Mouse (Mus musculus): Measurements from ENCODE around the gene Pik3ap1. TPM values are rescaled to one million over a fixed set of nuclear protein-coding genes. Genes with fewer than 3 reads are reported as not detected.

The Pik3ap1 gene
- polyA plus RNA-seq, 1 experiment = 40.7 TPM

DNA sequence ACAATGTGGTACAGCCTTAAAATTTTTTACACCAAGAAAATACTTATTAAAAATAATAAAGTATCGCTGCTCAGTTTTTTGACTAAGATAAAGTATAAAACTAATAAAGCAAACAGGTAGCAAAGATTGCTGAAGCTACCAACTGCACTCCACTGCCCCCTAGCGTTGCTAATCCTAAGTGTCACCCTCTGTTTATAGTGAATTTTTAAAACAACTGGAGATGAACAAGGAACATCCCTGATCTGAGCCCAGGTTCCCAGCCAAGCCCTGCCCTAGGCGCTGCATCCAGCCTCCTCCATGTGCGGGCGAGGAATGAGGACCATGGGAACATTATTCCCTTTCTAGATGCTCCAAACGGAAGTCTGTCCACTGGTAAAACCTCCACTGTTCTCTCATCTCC lies 140.3 kb downstream of the Pik3ap1 start:
- peak in 1 of 2 experiments; percentile 44 for DNase-seq (ENCODE audit: low read depth in 1 of 2, low spot score in 2 of 2)
- H3K27ac ChIP-seq (ENCODE audit: insufficient read depth, low read length) = no peak overlapping the region
- no peak overlapping the region for H3K4me3 ChIP-seq (ENCODE audit: extremely low read depth, insufficient read depth, insufficient read length)
- TF ChIP-seq CTCF (IDR thresholded peaks at IDR 0.05; ENCODE audit: extremely low read depth, insufficient read depth, insufficient read length, insufficient replicate concordance) = peak; percentile 31; the same call in 1 of the 2 replicates
- no peak for TF ChIP-seq POLR2A (IDR thresholded peaks at IDR 0.05; ENCODE audit: low read depth, low read length)
- peaks cover 27% of the 10 kb centered on the region for H3K36me3 ChIP-seq (ENCODE audit: control insufficient read depth, insufficient read depth, low read length)
- H3K27me3 ChIP-seq (ENCODE audit: control insufficient read depth, insufficient read depth, low read length) = no peaks in the 10 kb centered on the region
- H3K4me1 ChIP-seq (ENCODE audit: control insufficient read depth, insufficient read depth, insufficient read length) = no peaks in the 10 kb centered on the region
- 77% methylated on average over 6 of the region's 6 CpGs for WGBS

DNA sequence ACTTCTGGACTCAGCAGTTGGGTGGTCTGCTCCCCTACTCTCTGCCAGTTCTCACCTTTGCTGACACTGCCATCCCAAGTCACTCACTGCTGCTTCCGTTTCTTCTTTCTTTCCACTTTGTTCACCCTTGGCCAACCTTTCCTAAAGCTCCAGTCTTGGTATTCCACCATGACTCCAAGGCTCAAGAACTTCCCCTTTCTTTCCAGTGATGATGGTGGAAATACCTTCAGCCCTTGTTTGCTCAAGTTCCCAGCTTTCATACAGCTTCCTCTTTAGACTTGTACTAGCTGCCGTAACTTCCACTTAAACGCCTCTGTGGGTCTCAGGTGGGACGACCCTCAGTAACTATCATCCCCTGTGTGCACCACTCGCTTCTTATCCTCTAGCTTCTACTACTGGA lies 142.9 kb downstream of the Pik3ap1 start:
- WGBS = 89% methylated on average over 5 of the region's 5 CpGs

DNA sequence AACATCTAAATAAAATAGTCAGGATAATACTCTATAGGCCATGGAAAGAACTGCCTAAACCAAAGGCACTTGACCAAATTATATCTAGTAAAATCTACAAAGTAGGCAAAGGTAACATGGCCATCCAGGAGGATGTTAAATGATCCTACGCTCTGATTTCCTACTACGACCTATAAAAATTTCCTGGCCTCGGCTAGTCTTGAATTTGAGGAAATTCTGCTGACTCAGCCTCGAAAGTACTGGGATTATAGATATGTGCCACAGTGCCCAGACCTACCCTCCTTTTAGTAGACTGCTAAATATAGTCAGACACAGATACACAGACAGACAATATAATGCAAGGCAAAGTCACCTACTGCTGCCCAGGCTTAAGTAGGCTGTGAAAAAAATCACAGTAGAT lies 151.2 kb downstream of the Pik3ap1 start:
- Histone ChIP-seq H3K36me3 (ENCODE audit: control insufficient read depth, insufficient read depth, low read length) (peaks cover 32% of the 10 kb centered on the region), H3K4me1 (ENCODE audit: control insufficient read depth, insufficient read depth, insufficient read length) (no peaks in the 10 kb centered on the region), H3K4me3 (ENCODE audit: extremely low read depth, insufficient read depth, insufficient read length) (no peak overlapping the region), H3K27ac (ENCODE audit: insufficient read depth, low read length) (no peak overlapping the region), H3K27me3 (ENCODE audit: control insufficient read depth, insufficient read depth, low read length) (no peaks in the 10 kb centered on the region)
- WGBS = 94% methylated on average over 4 of the region's 4 CpGs
- TF ChIP-seq POLR2A (IDR thresholded peaks at IDR 0.05; ENCODE audit: low read depth, low read length) = no peak
- TF ChIP-seq CTCF (IDR thresholded peaks at IDR 0.05; ENCODE audit: extremely low read depth, insufficient read depth, insufficient read length, insufficient replicate concordance) = no peak
- DNase-seq (ENCODE audit: low read depth in 1 of 2, low spot score in 2 of 2) = no peak

More for the DNA sequence above, 142.9 kb downstream of the Pik3ap1 start:
- no peaks in the 10 kb centered on the region for H3K27me3 ChIP-seq (ENCODE audit: control insufficient read depth, insufficient read depth, low read length)
- no peak overlapping the region for H3K27ac ChIP-seq (ENCODE audit: insufficient read depth, low read length)
- H3K4me3 ChIP-seq (ENCODE audit: extremely low read depth, insufficient read depth, insufficient read length) = no peak overlapping the region
- TF ChIP-seq CTCF (IDR thresholded peaks at IDR 0.05; ENCODE audit: extremely low read depth, insufficient read depth, insufficient read length, insufficient replicate concordance) (no peak), POLR2A (IDR thresholded peaks at IDR 0.05; ENCODE audit: low read depth, low read length) (no peak)
- peaks cover 28% of the 10 kb centered on the region for H3K36me3 ChIP-seq (ENCODE audit: control insufficient read depth, insufficient read depth, low read length)
- H3K4me1 ChIP-seq (ENCODE audit: control insufficient read depth, insufficient read depth, insufficient read length) = no peaks in the 10 kb centered on the region
- DNase-seq (ENCODE audit: low read depth in 1 of 2, low spot score in 2 of 2) = no peak

Other genes starting within 250 kb of the Pik3ap1 start
- 0.02 TPM in 1 of 2 replicates, not detected in the other for gene Tll2, start 178.3 kb downstream of the Pik3ap1 start, polyA plus RNA-seq (2012; rRNA removed)
- 23.8 and 26.2 TPM in 2 replicates for gene Tm9sf3, start 121.1 kb downstream of the Pik3ap1 start, polyA plus RNA-seq (2012; rRNA removed)
- gene Lcor, start 97.5 kb upstream of the Pik3ap1 start, polyA plus RNA-seq (2012; rRNA removed) = 2.4 TPM in 2 replicates
- 1.6 and 1.9 TPM in 2 replicates for gene Gm340, start 197.3 kb upstream of the Pik3ap1 start, polyA plus RNA-seq (2012; rRNA removed)

Measured in spleen, adult 2 months (tissue).